Mouse (Mus musculus) urinary bladder, adult 2 months (tissue): ENCODE results near the gene Il4ra. TPM values are rescaled to one million over a fixed set of nuclear protein-coding genes. Genes with fewer than 3 reads are reported as not detected.

Source experiments
- polyA plus RNA-seq: library from polyadenylated mRNA; depleted of rRNA; stranded (reverse); fragments of >200 nt; gene quantifications from 2 replicates; pipeline ENCODE4 v1.2.3, GENCODE M21; 2012; rRNA removed

The Il4ra gene
- polyA plus RNA-seq, 1 experiment = 22.0 TPM

Other genes with a start within 250 kb of the Il4ra start
- 5.8 and 6.2 TPM in 2 replicates for gene Kdm8, start 107.4 kb upstream of the Il4ra start, polyA plus RNA-seq
- gene Nsmce1, start 60.5 kb upstream of the Il4ra start, polyA plus RNA-seq = 57.6 and 57.9 TPM in 2 replicates
- 1.6 and 2.3 TPM in 2 replicates for gene Il21r, start 51.3 kb downstream of the Il4ra start, polyA plus RNA-seq
- 21.3 and 27.4 TPM in 2 replicates for gene Gtf3c1, start 155.7 kb downstream of the Il4ra start, polyA plus RNA-seq
- gene D430042O09Rik, start 155.8 kb downstream of the Il4ra start, polyA plus RNA-seq = 12.4 and 13.3 TPM in 2 replicates